Mouse (Mus musculus) limb, embryonic 11.5 days (tissue): Measurements from ENCODE around the gene Actr8. TPM values are rescaled to one million over a fixed set of nuclear protein-coding genes. Genes with fewer than 3 reads are reported as not detected.

Source experiments
- ATAC-seq: fragments of 200-750 bp; cut with Nextera tagmentation; 2 replicates; pipeline ENCODE4 v1.8.0; 2017; ENCODE audit warnings: low read depth; ENCODE audit not compliant: insufficient number of reproducible peaks, low FRiP score, low TSS enrichment
- DNase-seq: peaks from one replicate; pipeline ENCODE4 v3.0.0-alpha.2; 2015; ENCODE audit warnings: low spot score
- H3K27ac ChIP-seq: fragments of 300-500 bp; sonication (generic); replicated peaks from 2 replicates; pipeline ENCODE4 v1.5.1; 2014; ENCODE audit warnings: low read depth, mild to moderate bottlenecking, low read length
- H3K27me3 ChIP-seq: fragments of 300-500 bp; sonication (generic); 2 replicates; pipeline ENCODE4 v1.6.1; 2014; ENCODE audit warnings: mild to moderate bottlenecking, low read length, mixed read lengths; ENCODE audit not compliant: control insufficient read depth, insufficient read depth
- H3K36me3 ChIP-seq: fragments of 300-500 bp; sonication (generic); 2 replicates; pipeline ENCODE4 v1.6.1; 2014; ENCODE audit warnings: mild to moderate bottlenecking, low read length, moderate library complexity, mixed read lengths; ENCODE audit not compliant: control insufficient read depth, insufficient read depth
- H3K4me1 ChIP-seq: fragments of 300-500 bp; sonication (generic); 2 replicates; pipeline ENCODE4 v1.6.1; 2014; ENCODE audit warnings: low read length, mixed read lengths; ENCODE audit not compliant: control insufficient read depth, insufficient read depth
- H3K4me2 ChIP-seq: fragments of 300-500 bp; sonication (generic); 2 replicates; pipeline ENCODE4 v1.6.1; 2014; ENCODE audit warnings: low read depth, mild to moderate bottlenecking, moderate library complexity; ENCODE audit not compliant: severe bottlenecking
- H3K4me3 ChIP-seq: fragments of 300-500 bp; sonication (generic); 2 replicates; pipeline ENCODE4 v1.5.1; 2014; ENCODE audit warnings: low read depth, low read length
- H3K9ac ChIP-seq: fragments of 300-500 bp; sonication (generic); 2 replicates; pipeline ENCODE4 v1.6.1; 2014; ENCODE audit warnings: mild to moderate bottlenecking, low read length
- H3K9me3 ChIP-seq: fragments of 300-500 bp; sonication (generic); 2 replicates; pipeline ENCODE4 v1.6.1; 2016; ENCODE audit warnings: low read length; ENCODE audit not compliant: control insufficient read depth
- WGBS: fragments of 180-500 bp; shearing (Covaris S2); extraction: QIAGEN DNeasy Blood & Tissue Kit; methylation state at CpG from one replicate; pipeline ENCODE4 v1.1.7; 2014; 5-methylcytosine and 5-hydroxymethylcytosine counted together
- polyA plus RNA-seq: library from polyadenylated mRNA; unstranded; fragments of >200 nt; fragmentation: Nextera tagmentation; extraction: Ambion mirVana; gene quantifications from 2 replicates; pipeline ENCODE4 v1.2.1, GENCODE M21; 2014

Actr8 gene
- polyA plus RNA-seq, 1 experiment from 2014 or later: 68.6 TPM

GRCm38 (mm10) chr14:30017794-30018462, 39.8 kb downstream of the Actr8 start:
- no peak for ATAC-seq
- Histone ChIP-seq H3K4me3 (no peak overlapping the region), H3K27ac (no peak overlapping the region), H3K9ac (no peak overlapping the region), H3K27me3 (no peaks in the 10 kb centered on the region), H3K36me3 (no peaks in the 10 kb centered on the region), H3K4me2 (no peak overlapping the region), H3K4me1 (0 out of 2 replicates have a peak, but pooled peaks cover 5% of the 10 kb centered on the region), H3K9me3 (no peaks in the 10 kb centered on the region)
- WGBS: 88% methylated on average over 8 of the region's 8 CpGs
- DNase-seq: no peak

GRCm38 (mm10) chr14:30018463-30018801, 40.3 kb downstream of the Actr8 start:
- no peaks in the 10 kb centered on the region for H3K9me3 ChIP-seq
- no peaks in the 10 kb centered on the region for H3K36me3 ChIP-seq
- 0 out of 2 replicates have a peak, but pooled peaks cover 5% of the 10 kb centered on the region for H3K4me1 ChIP-seq
- DNase-seq (no peak), ATAC-seq (no peak)
- no peak overlapping the region for H3K4me2 ChIP-seq
- H3K27me3 ChIP-seq: no peaks in the 10 kb centered on the region
- no peak overlapping the region for H3K4me3 ChIP-seq
- WGBS: 93% methylated on average over 4 of the region's 4 CpGs
- H3K9ac ChIP-seq: no peak overlapping the region
- H3K27ac ChIP-seq: no peak overlapping the region

- H3K4me3 ChIP-seq: no peak overlapping the region
- no peaks in the 10 kb centered on the region for H3K27me3 ChIP-seq
- 93% methylated on average over 6 of the region's 6 CpGs for WGBS
- ATAC-seq (no peak), DNase-seq (no peak)
- H3K4me1 ChIP-seq: 0 out of 2 replicates have a peak, but pooled peaks cover 5% of the 10 kb centered on the region
- H3K4me2 ChIP-seq: no peak overlapping the region
- no peaks in the 10 kb centered on the region for H3K9me3 ChIP-seq
- no peaks in the 10 kb centered on the region for H3K36me3 ChIP-seq
- no peak overlapping the region for H3K9ac ChIP-seq
- no peak overlapping the region for H3K27ac ChIP-seq
Observed at GRCm38 (mm10) chr14:30018846-30019245, 40.7 kb downstream of the Actr8 start.

DNA sequence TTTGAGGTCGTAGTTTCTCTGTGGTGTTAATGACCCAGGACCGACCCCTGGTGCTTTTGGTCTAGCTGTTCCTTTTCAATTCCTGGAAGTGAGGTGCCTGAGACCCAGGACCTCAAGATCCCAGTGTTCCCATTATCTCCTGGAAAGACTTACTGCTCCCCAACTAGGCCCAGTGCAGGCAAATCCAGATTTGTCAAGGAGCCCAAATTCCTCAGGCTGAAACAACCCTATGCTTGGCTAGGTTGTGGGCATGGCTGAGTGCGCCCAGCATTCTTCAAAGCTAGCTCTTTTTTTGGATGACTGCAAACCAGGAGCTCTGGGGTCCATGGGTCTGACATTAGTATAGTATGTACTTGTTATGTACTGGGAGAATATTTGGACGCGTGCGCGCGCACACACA, 41.2 kb downstream of the Actr8 start:
- Histone ChIP-seq H3K36me3 (no peaks in the 10 kb centered on the region), H3K9ac (no peak overlapping the region), H3K4me3 (no peak overlapping the region), H3K4me2 (no peak overlapping the region), H3K27me3 (no peaks in the 10 kb centered on the region), H3K9me3 (no peaks in the 10 kb centered on the region), H3K4me1 (0 out of 2 replicates have a peak, but pooled peaks cover 5% of the 10 kb centered on the region), H3K27ac (no peak overlapping the region)
- no peak for DNase-seq
- ATAC-seq: no peak
- 92% methylated on average over 8 of the region's 8 CpGs for WGBS

DNA sequence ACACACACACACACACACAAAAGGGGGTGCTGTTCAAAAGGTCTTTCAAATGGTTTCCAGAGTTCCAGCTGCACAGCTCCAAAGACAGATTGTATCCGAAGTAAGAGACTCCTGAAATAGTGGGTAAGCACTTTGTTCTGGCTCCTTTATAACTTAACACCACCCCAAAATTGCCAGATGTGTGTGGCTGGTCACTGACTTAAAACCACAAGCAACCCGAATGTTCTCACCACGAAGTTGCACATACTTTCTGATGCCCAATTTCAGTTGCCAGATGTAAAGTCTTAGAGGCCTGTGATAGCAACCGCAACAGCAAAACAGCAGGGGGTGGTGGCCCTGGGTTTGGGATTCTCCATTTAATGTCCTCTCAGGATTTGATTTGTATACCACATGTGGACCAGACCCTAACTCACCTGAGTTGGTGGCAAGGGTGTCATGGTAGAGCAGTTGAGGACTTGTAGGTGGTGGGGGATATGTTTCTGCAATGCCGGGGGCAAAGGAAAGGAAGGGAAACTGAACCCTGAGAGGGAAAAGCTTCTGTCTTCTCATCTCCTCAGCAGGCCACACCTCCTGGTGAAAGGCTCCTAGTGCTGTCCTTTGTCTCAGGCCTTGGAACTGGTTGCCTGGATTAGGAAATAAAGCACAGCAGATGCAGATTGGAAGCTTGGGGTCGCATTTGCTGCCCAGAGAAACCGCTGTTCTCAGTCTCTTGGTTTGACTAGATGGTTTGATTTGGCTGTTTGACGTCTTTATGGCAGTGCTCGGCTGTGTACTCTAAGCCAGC, 41.8 kb downstream of the Actr8 start:
- Histone ChIP-seq H3K36me3 (no peaks in the 10 kb centered on the region), H3K4me3 (no peak overlapping the region), H3K9me3 (no peaks in the 10 kb centered on the region), H3K27me3 (no peaks in the 10 kb centered on the region), H3K4me2 (no peak overlapping the region), H3K4me1 (0 out of 2 replicates have a peak, but pooled peaks cover 5% of the 10 kb centered on the region), H3K27ac (no peak overlapping the region), H3K9ac (no peak overlapping the region)
- ATAC-seq: no peak
- WGBS: 44% methylated on average over 9 of the region's 9 CpGs
- no peak for DNase-seq

GRCm38 (mm10) chr14:30022471-30022870, 44.3 kb downstream of the Actr8 start:
- WGBS: 87% methylated on average over 6 of the region's 6 CpGs
- Histone ChIP-seq H3K4me1 (0 out of 2 replicates have a peak, but pooled peaks cover 5% of the 10 kb centered on the region), H3K27me3 (no peaks in the 10 kb centered on the region), H3K9me3 (no peaks in the 10 kb centered on the region), H3K4me2 (no peak overlapping the region), H3K9ac (no peak overlapping the region), H3K27ac (no peak overlapping the region), H3K36me3 (no peaks in the 10 kb centered on the region), H3K4me3 (no peak overlapping the region)
- DNase-seq (no peak), ATAC-seq (no peak)

- ATAC-seq (no peak), DNase-seq (no peak)
- H3K27ac ChIP-seq: no peak overlapping the region
- no peak overlapping the region for H3K4me3 ChIP-seq
- no peak overlapping the region for H3K4me2 ChIP-seq
- no peaks in the 10 kb centered on the region for H3K27me3 ChIP-seq
- 0 out of 2 replicates have a peak, but pooled peaks cover 5% of the 10 kb centered on the region for H3K4me1 ChIP-seq
- WGBS: 61% methylated on average over 7 of the region's 7 CpGs
- H3K9me3 ChIP-seq: no peaks in the 10 kb centered on the region
- no peaks in the 10 kb centered on the region for H3K36me3 ChIP-seq
- H3K9ac ChIP-seq: no peak overlapping the region
Observed at GRCm38 (mm10) chr14:30024387-30024786, 46.2 kb downstream of the Actr8 start.

DNA sequence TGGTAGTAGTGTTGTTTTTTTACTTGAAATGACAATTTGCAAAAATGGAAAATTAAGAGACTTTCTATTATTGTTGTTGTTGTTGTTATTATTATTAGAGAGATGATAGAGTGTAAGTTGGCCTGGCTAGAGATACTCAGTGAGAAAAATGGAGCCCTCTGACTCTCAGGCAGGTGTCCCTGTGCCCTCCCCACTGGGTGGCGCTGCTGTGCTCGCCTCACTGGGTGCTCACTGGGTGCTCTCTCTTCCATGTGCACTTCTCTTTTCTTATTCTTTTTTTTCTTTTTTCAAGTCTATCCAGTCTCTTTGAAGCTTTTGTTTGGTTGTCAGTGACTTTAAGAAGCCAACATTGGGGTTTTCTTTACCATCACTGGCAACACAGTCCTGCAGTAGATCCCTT, 49.2 kb downstream of the Actr8 start:
- H3K4me2 ChIP-seq: no peak overlapping the region
- no peaks in the 10 kb centered on the region for H3K9me3 ChIP-seq
- 48% methylated on average over 2 of the region's 2 CpGs for WGBS
- no peaks in the 10 kb centered on the region for H3K27me3 ChIP-seq
- no peak overlapping the region for H3K9ac ChIP-seq
- H3K4me3 ChIP-seq: no peak overlapping the region
- H3K36me3 ChIP-seq: no peaks in the 10 kb centered on the region
- no peak overlapping the region for H3K27ac ChIP-seq
- H3K4me1 ChIP-seq: no peaks in the 10 kb centered on the region
- ATAC-seq: no peak
- DNase-seq: no peak
